Mouse (Mus musculus) midbrain, embryonic 11.5 days (tissue): ENCODE data around the gene Ice2. TPM values are rescaled to one million over a fixed set of nuclear protein-coding genes. Genes with fewer than 3 reads are reported as not detected.

ENCODE experiments used
- ATAC-seq: fragments of 200-750 bp; cut with Nextera tagmentation; 2 replicates; pipeline ENCODE4 v1.8.0; 2017; ENCODE audit warnings: moderate TSS enrichment, moderate library complexity; ENCODE audit not compliant: low FRiP score
- DNase-seq: peaks from one replicate; pipeline ENCODE4 v3.0.0; 2015; ENCODE audit warnings: low spot score; ENCODE audit errors: missing footprints
- H3K27ac ChIP-seq: fragments of 300-500 bp; sonication (generic); 2 replicates; pipeline ENCODE4 v1.5.1; 2014; ENCODE audit warnings: low read depth, low read length
- H3K27me3 ChIP-seq: fragments of 300-500 bp; sonication (generic); 2 replicates; pipeline ENCODE4 v1.6.1; 2014; ENCODE audit warnings: mild to moderate bottlenecking, low read length, moderate library complexity, mixed read lengths; ENCODE audit not compliant: control insufficient read depth, insufficient read depth
- H3K36me3 ChIP-seq: fragments of 300-500 bp; sonication (generic); 2 replicates; pipeline ENCODE4 v1.6.1; 2014; ENCODE audit warnings: mild to moderate bottlenecking, low read length, moderate library complexity, mixed read lengths; ENCODE audit not compliant: control insufficient read depth, insufficient read depth
- H3K4me1 ChIP-seq: fragments of 300-500 bp; sonication (generic); 2 replicates; pipeline ENCODE4 v1.6.1; 2014; ENCODE audit warnings: low read length; ENCODE audit not compliant: control insufficient read depth, insufficient read depth
- H3K4me2 ChIP-seq: fragments of 300-500 bp; sonication (generic); 2 replicates; pipeline ENCODE4 v1.6.1; 2014; ENCODE audit warnings: mild to moderate bottlenecking, moderate library complexity
- H3K4me3 ChIP-seq: fragments of 300-500 bp; sonication (generic); 2 replicates; pipeline ENCODE4 v1.5.1; 2014; ENCODE audit warnings: low read depth, low read length
- H3K9ac ChIP-seq: fragments of 300-500 bp; sonication (generic); 2 replicates; pipeline ENCODE4 v1.6.1; 2014; ENCODE audit warnings: low read length
- H3K9me3 ChIP-seq: fragments of 300-500 bp; sonication (generic); 2 replicates; pipeline ENCODE4 v1.6.1; 2016; ENCODE audit warnings: low read length; ENCODE audit not compliant: control insufficient read depth
- WGBS: fragments of 180-500 bp; shearing (Covaris S2); extraction: QIAGEN DNeasy Blood & Tissue Kit; methylation state at CpG from one replicate; pipeline ENCODE4 v1.1.7; 2014; 5-methylcytosine and 5-hydroxymethylcytosine counted together
- polyA plus RNA-seq: library from polyadenylated mRNA; unstranded; fragments of >200 nt; fragmentation: Nextera tagmentation; extraction: Ambion mirVana; gene quantifications from 2 replicates; pipeline ENCODE4 v1.2.1, GENCODE M21; 2014

Ice2 gene
- polyA plus RNA-seq, 1 experiment from 2014 or later, result 20.9 TPM

GRCm38 (mm10) chr9:69435194-69435593 lies 37.5 kb downstream of the Ice2 start:
- Histone ChIP-seq H3K9ac (no peak overlapping the region), H3K9me3 (no peaks in the 10 kb centered on the region), H3K4me2 (no peak overlapping the region), H3K36me3 (no peaks in the 10 kb centered on the region), H3K4me1 (peaks cover 18% of the 10 kb centered on the region), H3K4me3 (no peak overlapping the region), H3K27me3 (no peaks in the 10 kb centered on the region), H3K27ac (no peak overlapping the region)
- DNase-seq, result no peak
- ATAC-seq, result no peak
- 67% methylated on average over 10 of the region's 10 CpGs for WGBS

DNA sequence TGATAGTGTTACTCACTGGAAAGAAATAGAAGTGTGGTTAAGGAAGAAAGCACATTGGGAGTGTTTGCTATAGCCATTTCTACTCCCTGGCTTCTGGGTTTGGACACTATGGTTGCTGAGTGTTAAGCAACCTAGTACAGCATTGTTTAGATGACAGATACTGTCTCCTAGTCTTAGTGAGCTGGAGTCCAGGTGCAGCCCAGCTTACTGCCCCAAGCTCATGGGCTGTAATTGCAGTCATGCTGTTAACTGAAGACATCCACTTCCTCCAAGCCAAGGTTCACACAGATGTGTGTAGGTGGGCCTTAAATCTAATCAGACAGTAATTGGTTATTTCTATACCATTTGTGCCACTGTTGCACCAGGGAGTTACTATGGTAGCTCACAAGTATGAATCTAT lies 38.0 kb downstream of the Ice2 start:
- no peak overlapping the region for H3K27ac ChIP-seq
- no peak overlapping the region for H3K4me3 ChIP-seq
- ATAC-seq (no peak), DNase-seq (no peak)
- H3K36me3 ChIP-seq, result no peaks in the 10 kb centered on the region
- H3K27me3 ChIP-seq, result no peaks in the 10 kb centered on the region
- peaks cover 18% of the 10 kb centered on the region for H3K4me1 ChIP-seq
- H3K9me3 ChIP-seq, result no peaks in the 10 kb centered on the region
- no peak overlapping the region for H3K9ac ChIP-seq
- H3K4me2 ChIP-seq, result no peak overlapping the region

- DNase-seq (peak; percentile 88), ATAC-seq (peak; percentile 69; the same call in 1 of the 2 replicates)
- no peak overlapping the region for H3K4me2 ChIP-seq
- H3K4me1 ChIP-seq, result peaks cover 4% of the 10 kb centered on the region
- no peaks in the 10 kb centered on the region for H3K27me3 ChIP-seq
- no peak overlapping the region for H3K4me3 ChIP-seq
- H3K27ac ChIP-seq, result no peak overlapping the region
- no peak overlapping the region for H3K9ac ChIP-seq
- no peaks in the 10 kb centered on the region for H3K9me3 ChIP-seq
- 23% methylated on average over 7 of the region's 7 CpGs for WGBS
- no peaks in the 10 kb centered on the region for H3K36me3 ChIP-seq
Observed at GRCm38 (mm10) chr9:69439805-69440357, 42.2 kb downstream of the Ice2 start.

GRCm38 (mm10) chr9:69442471-69443038 lies 44.8 kb downstream of the Ice2 start:
- no peak for ATAC-seq
- 80% methylated on average over 6 of the region's 6 CpGs for WGBS
- no peak overlapping the region for H3K4me2 ChIP-seq
- H3K9me3 ChIP-seq, result no peaks in the 10 kb centered on the region
- H3K27ac ChIP-seq, result no peak overlapping the region
- no peak overlapping the region for H3K9ac ChIP-seq
- DNase-seq, result no peak
- no peak overlapping the region for H3K4me3 ChIP-seq
- no peaks in the 10 kb centered on the region for H3K27me3 ChIP-seq
- no peaks in the 10 kb centered on the region for H3K36me3 ChIP-seq
- H3K4me1 ChIP-seq, result peaks cover 4% of the 10 kb centered on the region

- H3K27me3 ChIP-seq, result no peaks in the 10 kb centered on the region
- H3K9ac ChIP-seq, result no peak overlapping the region
- H3K27ac ChIP-seq, result no peak overlapping the region
- peaks cover 4% of the 10 kb centered on the region for H3K4me1 ChIP-seq
- WGBS, result 78% methylated on average over 3 of the region's 3 CpGs
- no peak overlapping the region for H3K4me2 ChIP-seq
- no peak for DNase-seq
- no peak for ATAC-seq
- no peaks in the 10 kb centered on the region for H3K9me3 ChIP-seq
- H3K4me3 ChIP-seq, result no peak overlapping the region
- no peaks in the 10 kb centered on the region for H3K36me3 ChIP-seq
Observed at GRCm38 (mm10) chr9:69443203-69443602, 45.5 kb downstream of the Ice2 start.

DNA sequence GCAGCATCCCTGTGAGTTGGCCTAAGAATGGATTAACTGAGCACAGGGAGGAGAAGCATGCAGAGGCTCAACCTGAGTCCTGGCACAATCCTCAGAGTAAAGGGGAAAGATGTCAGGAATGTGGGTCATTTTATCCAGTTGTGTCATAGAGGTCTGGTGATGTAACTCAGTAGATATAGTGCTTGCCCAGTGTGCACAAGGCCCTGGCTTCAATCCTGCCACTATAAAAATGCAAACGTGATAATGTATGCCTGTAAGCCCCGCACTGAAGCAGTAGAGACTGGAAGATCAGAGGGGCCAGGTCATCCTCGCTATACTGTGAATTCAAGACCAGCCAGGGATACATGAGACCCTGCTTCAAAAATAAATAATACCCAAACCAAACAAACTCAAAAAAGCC lies 51.1 kb downstream of the Ice2 start:
- Histone ChIP-seq H3K4me1 (peaks cover 6% of the 10 kb centered on the region), H3K9me3 (no peaks in the 10 kb centered on the region), H3K36me3 (no peaks in the 10 kb centered on the region), H3K4me2 (no peak overlapping the region), H3K27me3 (peaks cover 6% of the 10 kb centered on the region), H3K27ac (no peak overlapping the region), H3K4me3 (no peak overlapping the region), H3K9ac (no peak overlapping the region)
- no peak for DNase-seq
- 64% methylated on average over 3 of the region's 3 CpGs for WGBS
- no peak for ATAC-seq

DNA sequence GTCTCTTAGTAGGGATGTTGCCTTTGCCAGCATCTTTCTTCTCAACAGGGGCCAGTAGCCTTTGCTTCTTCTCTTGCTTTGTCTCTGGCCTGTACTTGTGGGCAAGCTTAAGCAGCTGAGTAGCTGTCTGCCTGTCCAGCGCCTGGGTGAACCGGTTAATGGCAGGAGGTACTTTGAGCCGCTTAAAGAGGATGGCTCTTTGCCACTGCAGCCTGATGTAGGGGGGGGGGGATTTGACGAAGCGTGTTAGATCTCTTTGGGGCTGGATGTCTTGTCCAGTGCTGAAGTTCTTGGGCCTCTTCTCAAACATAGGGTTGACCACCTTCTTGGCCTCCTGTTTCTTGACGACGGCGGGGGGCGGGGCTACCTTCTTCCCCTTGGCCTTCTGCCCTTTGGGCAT lies 52.9 kb downstream of the Ice2 start:
- DNase-seq (peak; percentile 68), ATAC-seq (no peak)
- Histone ChIP-seq H3K9me3 (no peaks in the 10 kb centered on the region), H3K27ac (no peak overlapping the region), H3K4me3 (no peak overlapping the region), H3K9ac (no peak overlapping the region), H3K4me1 (peaks cover 11% of the 10 kb centered on the region), H3K4me2 (no peak overlapping the region), H3K27me3 (peaks cover 17% of the 10 kb centered on the region), H3K36me3 (no peaks in the 10 kb centered on the region)
- WGBS, result 79% methylated on average over 9 of the region's 9 CpGs

DNA sequence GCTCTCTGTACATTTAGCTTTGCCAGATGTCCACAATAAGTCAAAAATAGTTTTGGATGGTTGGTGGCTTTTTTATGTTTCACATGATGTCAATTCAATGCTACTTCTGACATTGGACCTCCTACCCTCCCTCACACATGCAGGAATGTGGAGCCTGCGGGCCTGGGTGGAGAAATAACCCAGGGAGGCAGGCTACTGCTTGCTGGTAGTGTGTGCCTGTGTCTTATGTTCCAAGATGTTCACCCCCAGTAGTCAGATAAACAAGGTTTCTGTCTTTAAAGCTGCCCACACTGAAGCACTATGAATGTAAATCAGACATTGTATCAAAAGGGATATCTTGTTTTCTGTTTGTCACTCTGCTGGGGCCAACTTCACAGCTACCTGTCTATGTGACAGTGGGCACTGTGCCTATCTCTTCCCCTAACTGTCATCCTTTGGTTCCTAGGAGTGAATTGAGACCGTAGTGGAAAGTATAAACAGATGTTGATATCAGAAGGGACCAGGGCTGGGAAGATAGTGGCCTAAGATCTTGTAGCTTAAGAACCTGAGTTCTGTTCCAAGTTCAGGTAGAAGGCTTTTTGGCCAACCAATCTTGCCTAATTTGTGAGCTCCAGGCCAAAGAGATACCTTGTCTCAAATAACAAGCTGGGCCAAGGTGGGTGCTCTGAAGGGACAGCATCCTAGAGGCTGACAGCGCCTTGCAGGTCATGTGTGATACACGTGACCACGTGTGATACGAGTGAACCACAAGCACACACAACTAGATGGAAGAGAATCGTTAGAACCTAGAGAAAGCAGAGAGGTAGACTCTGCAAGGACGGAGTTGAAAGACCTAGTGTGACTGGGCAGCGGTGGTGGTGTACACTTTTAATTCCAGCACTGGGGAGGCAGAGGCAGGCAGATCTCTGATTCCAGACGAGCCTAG lies 54.4 kb downstream of the Ice2 start:
- ATAC-seq, result no peak
- H3K27me3 ChIP-seq, result peaks cover 17% of the 10 kb centered on the region
- no peak overlapping the region for H3K4me3 ChIP-seq
- 93% methylated on average over 10 of the region's 10 CpGs for WGBS
- H3K9me3 ChIP-seq, result no peaks in the 10 kb centered on the region
- H3K36me3 ChIP-seq, result no peaks in the 10 kb centered on the region
- DNase-seq, result peak; percentile 72
- no peak overlapping the region for H3K27ac ChIP-seq
- peaks cover 11% of the 10 kb centered on the region for H3K4me1 ChIP-seq
- H3K4me2 ChIP-seq, result no peak overlapping the region
- no peak overlapping the region for H3K9ac ChIP-seq
